Mouse (Mus musculus) ES-Bruce4 (cell line): ENCODE data around the gene 1700029H14Rik.

Experiments
- CTCF ChIP-seq: IDR thresholded peaks from one replicate; pipeline ENCODE4 v1.8.1; 2011; ENCODE audit warnings: low read depth, low read length
- EP300 ChIP-seq: IDR thresholded peaks from 2 replicates; pipeline ENCODE4 v1.6.1; 2011; ENCODE audit warnings: low read depth, low read length; ENCODE audit not compliant: insufficient read depth

GRCm38 (mm10) chr8:13506849-13507248 lies 55.4 kb downstream of the 1700029H14Rik start:
- TF ChIP-seq CTCF, result no peak
- TF ChIP-seq EP300, result no peak
